Mouse (Mus musculus) kidney, postnatal 4 days (tissue): Measurements from ENCODE around the gene Ramp3.

Source experiments
- DNase-seq, 2 experiments: peaks; one replicate each; pipeline ENCODE4 v3.0.0; 2021; ENCODE audit warnings: mixed read lengths in 2 of 2

Gene Ramp3

GRCm38 (mm10) chr11:6658271-6658670, at the start of gene Ramp3:
Ramp3 (plus strand) TSS chr11:6658521.
- DNase-seq, result peak; percentile 79 to 83

- DNase-seq, result no peak
Observed at GRCm38 (mm10) chr11:6615250-6616205, 42.8 kb upstream of the Ramp3 start.

GRCm38 (mm10) chr11:6623704-6624103, 34.6 kb upstream of the Ramp3 start:
- no peak for DNase-seq

- no peak for DNase-seq
Observed at GRCm38 (mm10) chr11:6624619-6625382, 33.5 kb upstream of the Ramp3 start.

GRCm38 (mm10) chr11:6625478-6626387, 32.6 kb upstream of the Ramp3 start, which contains the start of gene Tbrg4:
Tbrg4 (minus strand) TSS chr11:6626067.
- peak; percentile 95 to 97 for DNase-seq

- no peak for DNase-seq
Observed at GRCm38 (mm10) chr11:6626388-6626772, 31.9 kb upstream of the Ramp3 start.

GRCm38 (mm10) chr11:6627731-6628130, 30.6 kb upstream of the Ramp3 start:
- no peak for DNase-seq

- DNase-seq, result peak; percentile 74 to 83
Observed at GRCm38 (mm10) chr11:6628568-6628967, 29.8 kb upstream of the Ramp3 start.

- peak in 1 of 2 experiments; percentile 29 for DNase-seq
Observed at GRCm38 (mm10) chr11:6629655-6630054, 28.7 kb upstream of the Ramp3 start.

- no peak for DNase-seq
Observed at GRCm38 (mm10) chr11:6636150-6636549, 22.2 kb upstream of the Ramp3 start.

GRCm38 (mm10) chr11:6638537-6638936, 19.8 kb upstream of the Ramp3 start, which contains the start of gene Wap:
Wap (minus strand) TSS chr11:6638637.
- DNase-seq, result no peak

- no peak for DNase-seq
Observed at GRCm38 (mm10) chr11:6639072-6639471, 19.2 kb upstream of the Ramp3 start.

- no peak for DNase-seq
Observed at GRCm38 (mm10) chr11:6644566-6644965, 13.8 kb upstream of the Ramp3 start.

GRCm38 (mm10) chr11:6647831-6648724, 10.2 kb upstream of the Ramp3 start:
- no peak for DNase-seq

- no peak for DNase-seq
Observed at GRCm38 (mm10) chr11:6650519-6650918, 7.8 kb upstream of the Ramp3 start.

GRCm38 (mm10) chr11:6652978-6653377, 5.3 kb upstream of the Ramp3 start:
- DNase-seq, result peak in 1 of 2 experiments; percentile 52

GRCm38 (mm10) chr11:6654903-6655302, 3.4 kb upstream of the Ramp3 start:
- DNase-seq, result peak; percentile 89

GRCm38 (mm10) chr11:6661206-6661605, 2.9 kb downstream of the Ramp3 start:
- no peak for DNase-seq

GRCm38 (mm10) chr11:6666634-6667033, 8.3 kb downstream of the Ramp3 start:
- no peak for DNase-seq

- DNase-seq, result no peak
Observed at GRCm38 (mm10) chr11:6669041-6669440, 10.7 kb downstream of the Ramp3 start.

GRCm38 (mm10) chr11:6670044-6670443, 11.7 kb downstream of the Ramp3 start:
- DNase-seq, result no peak
